Mouse (Mus musculus): ENCODE data around the gene Chid1.

Gene Chid1

DNA sequence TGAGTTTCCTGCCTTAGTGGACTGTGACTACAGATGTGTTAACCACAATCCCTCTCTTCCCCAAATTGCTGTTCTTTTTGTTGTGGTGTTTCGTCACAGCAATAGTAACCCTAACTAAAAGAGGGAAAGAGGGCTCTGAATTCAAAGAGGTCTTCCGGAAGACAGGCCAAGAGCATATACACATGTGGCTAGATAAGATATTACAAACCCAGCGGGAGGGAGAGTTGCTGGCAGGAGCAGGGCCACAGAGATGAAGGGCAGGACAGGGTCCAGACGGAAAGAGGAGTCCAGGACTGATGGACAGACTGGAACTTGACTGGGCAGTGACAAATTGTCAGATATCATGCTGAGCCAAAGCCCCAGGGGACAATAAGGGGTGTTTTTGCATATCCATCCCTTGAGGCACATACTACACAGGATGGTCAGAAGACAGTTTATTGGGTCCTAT is 18.7 kb upstream of the Chid1 start:
- peak; percentile 84 for DNase-seq

DNA sequence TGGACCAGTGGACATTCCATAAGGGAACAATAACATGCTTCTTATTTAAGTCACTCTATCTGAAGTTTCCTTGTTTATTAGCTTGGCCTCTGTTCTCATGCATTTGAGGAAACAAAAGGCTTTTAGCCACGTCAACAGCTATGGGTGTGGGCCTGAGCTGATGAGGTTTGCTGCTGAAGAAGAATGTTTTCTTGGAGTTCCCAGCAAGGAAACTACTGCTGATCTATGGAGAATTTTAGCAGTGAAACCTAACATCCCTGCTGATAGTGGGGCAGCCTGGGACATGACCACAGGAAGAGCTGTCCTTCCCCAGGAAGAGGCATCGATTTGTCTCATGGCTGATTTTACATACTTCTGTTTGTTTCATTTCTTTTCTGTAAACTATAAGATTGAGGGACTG is 10.8 kb upstream of the Chid1 start:
- DNase-seq, result no peak

DNA sequence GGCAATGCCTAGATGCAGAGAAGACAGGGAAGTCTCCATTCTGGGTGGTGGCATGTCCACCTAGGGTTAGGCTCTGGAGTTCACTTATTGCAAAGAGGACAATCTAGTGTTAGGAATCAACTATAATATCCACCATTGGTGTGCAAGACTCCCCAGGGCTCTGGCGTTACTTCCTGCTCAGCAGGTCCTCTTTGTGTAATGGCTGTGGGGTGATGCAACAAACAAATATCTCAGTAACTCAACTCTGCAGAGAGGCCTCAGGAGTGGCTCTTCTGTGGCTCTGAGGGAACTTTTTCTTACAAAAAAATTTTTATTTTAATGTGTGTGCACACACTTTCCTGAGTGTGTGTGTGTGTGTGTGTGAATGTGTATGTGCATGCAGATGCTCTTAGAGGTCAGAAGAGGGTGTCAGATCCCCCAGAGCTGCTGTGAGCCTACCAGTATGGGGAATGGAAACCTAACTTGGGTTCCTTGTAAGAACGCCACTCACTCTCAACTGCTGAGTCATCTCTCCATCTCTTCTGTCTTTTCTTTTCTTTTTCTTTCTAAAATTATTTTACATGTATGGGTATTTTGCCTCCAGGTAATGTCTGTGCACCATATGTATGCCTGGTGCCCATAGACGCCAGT is 9.9 kb upstream of the Chid1 start:
- DNase-seq, result no peak

DNA sequence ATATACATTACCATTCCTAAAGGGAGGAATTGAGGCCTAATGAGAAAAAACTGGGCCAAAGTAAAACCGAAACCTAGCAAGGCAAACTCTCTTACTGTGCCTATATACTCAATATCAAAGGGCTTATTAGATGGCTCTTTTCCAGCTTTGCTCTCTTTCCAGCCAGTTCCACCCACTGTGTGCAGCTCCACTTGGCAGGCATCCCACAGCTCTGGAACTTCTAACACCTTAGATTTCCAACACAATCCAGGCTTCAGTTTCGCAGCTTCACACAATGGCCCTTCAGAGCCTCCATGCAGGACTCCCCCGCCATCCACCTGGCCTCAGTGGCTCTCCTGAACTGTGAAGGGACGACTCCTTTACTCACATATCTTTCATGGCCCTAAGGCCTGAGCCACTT is 5.0 kb upstream of the Chid1 start:
- DNase-seq, result no peak

DNA sequence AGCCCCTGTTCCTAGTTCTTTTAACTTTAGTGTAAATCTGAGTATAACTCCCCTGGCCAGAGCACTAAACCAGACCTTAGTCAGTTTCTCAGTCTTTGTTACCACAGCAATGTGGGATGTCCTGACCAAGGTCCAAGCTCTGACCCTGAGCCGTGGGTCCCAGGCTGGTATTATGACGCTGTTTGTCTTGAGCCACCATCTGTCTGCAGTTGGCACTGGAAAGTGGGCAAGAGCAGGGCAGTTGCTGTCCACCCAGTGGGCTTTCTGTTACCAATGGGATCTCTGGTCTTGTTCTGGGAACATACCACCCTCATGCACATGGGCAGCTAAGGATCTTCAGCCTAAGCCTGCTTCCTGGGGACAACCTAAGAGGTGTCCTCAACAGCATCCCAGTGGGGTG is 2.9 kb upstream of the Chid1 start:
- no peak for DNase-seq

DNA sequence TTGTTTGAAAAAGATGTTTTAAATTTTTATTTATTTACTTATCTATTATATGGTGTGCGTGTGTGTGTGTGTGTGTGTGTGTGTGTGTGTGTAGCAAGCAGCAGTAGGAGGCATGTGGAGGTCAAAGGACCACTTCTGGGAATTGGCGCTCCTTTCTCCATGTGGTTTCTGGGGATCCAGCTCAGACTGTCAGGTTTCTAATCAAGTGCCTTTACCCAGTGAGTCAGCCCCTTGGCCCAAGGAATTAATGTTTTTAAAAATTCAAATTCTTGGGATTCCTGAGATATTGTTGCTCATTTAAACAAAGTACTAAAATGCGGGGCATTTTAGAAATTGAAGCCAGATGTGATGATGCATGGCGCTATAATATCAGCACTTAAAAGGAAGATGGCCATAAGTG is 2.0 kb upstream of the Chid1 start:
- no peak for DNase-seq

DNA sequence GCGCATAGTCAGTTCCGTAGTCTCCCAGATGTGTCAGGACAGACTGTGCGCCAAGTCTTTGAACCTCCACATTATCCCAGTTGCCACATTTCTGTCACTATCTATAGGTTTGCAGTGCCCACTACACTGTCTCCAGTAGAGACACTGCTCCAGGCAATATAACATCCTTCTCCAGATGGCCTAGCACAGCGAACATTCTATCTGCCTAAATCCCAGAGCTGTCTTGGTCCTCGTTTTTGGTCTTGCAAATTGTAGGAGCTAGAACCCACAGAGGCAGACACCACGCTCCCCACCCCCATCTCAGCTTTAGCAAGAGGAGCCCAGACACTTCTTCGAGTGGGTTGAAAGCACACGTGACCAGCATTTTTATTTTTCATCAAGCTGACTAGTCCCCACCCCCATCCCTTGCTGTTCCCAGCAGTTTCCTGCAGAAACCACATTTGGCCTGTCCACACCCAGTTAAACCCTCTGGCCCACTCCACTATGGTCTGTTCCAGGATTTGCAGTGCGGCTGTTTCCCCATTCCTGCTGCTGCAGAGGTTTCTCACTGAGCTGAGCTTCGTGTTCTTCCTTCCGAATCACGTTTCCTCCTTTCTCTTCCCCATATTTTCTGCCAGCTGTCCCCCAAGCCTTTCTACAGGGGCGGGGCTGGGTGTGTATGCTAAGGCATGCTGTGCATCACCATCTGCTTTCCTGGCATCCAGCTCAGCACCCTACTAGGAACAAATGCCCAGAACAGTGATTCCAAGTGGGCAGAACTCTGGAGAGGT is 840 bp upstream of the Chid1 start:
- DNase-seq, result peak; percentile 57

DNA sequence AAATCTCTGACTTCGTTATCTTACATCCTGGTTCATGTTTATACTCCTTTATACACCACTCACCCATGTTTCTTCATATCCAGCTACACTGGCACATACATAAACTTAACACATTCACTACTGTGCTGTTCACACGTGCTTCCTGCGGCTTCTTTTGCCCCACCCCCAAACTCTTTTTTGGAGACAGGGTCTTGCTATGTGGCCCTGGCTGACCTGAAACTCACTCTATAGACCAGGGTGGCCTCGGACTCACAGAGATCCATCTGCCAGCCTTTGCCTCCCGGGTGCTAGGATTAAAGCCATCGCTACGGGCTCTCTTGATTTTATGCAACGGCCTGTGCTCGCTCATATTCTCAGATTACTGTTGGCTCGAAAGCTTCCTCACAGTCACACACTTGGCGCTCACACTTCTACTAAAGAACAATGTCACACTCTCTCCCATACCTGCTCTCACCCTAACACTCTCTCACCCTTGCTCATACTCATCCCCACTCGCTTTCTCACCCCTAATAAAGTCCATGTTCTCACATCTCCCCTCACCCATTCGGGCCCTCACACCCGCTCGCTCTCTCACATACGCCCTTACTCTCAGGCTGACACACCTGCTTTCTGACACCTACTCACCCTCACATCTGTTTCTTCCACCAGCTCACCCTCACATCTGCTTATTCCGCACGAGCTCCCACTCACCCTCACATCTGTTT is 653 bp downstream of the Chid1 start:
- DNase-seq, result peak; percentile 16

DNA sequence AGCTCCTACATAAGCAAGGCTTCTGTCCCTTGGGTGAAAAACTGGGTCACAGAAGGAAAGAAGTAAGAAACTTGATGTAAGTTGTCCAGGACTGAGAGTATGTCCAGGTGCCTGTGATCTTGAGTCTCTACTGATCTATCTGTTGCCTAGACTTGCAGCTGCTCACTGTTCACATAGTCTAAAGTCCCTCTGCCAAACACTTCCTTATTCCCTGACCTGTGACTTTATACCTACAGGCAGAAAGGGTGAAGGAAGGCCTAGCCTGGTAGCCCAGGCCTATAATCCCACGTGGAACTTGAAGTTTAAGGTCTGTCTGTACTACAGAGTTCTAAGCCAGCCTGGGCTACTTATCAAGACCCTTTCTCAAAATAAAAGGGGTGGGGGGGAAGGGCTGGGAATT is 4.1 kb downstream of the Chid1 start:
- no peak for DNase-seq

DNA sequence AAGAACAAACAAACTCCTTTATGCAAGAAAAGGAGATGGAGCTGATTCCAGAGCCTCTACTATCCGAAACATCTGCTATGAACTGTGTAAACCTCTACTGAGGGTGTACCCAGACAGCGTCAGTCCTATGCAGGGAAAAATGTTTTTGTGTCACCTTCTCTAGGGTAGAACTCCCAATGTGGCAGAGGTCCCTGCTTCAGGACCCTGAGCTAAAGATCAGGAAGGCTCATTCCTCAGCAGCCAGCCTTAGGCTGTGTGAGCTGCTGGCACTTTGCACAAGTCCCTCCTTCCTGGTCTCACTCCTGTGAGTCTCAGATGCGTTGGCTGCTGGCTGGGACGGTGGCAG is 14.1 kb downstream of the Chid1 start:
- no peak for DNase-seq

DNA sequence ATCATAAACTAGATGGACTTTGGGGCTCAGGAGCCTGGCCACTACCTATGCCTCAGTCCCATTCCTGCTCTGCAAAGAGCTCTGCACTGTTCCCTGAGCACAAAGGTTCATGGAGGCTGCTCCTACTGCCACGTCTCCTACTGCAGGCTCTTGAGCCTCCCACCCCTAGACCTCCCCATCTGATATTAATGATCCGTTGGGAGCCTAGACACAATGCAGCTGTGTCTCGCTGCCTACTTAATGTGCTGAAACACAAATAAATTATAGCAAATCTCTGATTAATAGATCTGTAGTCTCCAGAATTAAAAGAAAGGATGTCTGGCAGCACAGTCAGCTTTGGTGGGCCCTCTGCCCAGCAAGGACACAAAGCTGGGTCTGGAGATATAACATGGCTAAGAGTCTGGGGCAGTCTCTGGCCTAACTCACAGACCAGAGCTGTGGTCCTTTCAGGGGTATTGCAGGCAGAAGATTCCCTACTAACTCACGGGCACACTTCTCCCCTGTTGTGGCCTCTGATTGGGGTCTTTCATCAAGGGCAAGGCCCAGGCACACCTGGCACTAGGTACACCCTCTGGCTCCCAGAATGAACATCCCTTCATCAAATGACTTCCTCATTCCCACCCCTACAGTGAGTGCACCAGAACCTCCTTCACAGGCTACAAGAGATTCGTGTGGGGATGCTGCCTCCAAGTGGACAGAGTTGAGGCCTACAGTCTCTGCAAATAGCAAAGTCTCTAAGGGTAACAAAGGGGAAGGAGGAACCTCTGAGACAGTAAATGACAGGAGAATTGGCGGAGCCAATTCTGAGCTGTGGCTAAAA is 14.7 kb downstream of the Chid1 start:
- DNase-seq, result peak; percentile 78

DNA sequence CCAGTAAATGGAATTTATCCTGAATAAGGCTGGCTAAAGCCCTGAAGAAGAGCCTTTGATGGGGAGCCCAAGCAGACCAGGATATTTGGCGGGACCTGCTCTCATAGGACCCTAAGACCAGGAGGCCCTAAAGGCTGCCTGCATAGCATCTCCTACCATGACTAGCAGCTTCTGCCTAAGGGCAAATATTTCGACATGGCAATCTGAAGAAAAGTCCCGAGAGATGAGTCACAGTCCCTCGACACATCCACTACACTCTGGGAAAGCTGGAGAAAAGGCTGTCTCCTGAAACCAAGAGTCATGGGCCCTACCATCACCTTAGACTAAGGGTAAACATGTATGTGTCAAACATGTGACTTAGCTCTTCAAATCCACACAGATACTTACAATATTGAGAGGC is 15.4 kb downstream of the Chid1 start:
- no peak for DNase-seq

DNA sequence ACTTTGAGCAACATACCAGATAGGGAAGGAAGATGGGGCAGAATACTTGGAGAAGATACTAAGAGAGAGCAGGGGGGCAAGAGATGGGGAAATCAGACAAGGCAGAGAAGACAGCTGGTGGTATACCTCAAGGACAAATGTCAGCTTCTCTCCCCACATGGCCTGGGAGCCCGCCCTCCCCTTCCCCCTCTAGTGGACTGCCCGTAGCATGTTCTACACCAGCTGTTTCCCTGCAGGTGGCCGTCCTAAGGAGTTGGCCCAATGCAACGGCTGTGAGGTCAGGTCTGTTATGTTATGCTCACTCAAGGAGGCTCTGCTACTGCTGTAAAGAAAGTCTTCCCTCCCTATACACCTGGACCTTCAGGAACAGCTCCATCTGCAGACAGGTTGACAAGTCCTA is 16.6 kb downstream of the Chid1 start:
- no peak for DNase-seq

DNA sequence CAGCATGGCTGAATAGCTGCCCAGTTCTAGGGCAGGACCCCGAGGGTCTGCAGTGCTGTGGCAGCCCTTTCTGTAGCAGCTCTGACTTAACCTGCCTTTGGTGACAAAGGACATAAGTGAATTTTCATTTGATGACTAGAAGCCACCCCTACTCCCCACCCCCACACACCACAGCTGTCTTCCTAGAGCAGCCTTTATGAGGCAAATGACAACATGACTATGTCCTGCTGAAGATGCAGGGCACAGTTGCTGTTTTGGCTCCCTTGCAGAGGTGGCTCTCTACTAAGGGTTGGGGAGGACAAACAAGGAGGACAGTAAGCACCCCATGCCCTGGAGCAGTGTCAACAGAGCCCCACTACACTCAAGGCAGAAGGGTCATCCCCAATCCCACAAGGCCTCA is 19.9 kb downstream of the Chid1 start:
- DNase-seq, result no peak

DNA sequence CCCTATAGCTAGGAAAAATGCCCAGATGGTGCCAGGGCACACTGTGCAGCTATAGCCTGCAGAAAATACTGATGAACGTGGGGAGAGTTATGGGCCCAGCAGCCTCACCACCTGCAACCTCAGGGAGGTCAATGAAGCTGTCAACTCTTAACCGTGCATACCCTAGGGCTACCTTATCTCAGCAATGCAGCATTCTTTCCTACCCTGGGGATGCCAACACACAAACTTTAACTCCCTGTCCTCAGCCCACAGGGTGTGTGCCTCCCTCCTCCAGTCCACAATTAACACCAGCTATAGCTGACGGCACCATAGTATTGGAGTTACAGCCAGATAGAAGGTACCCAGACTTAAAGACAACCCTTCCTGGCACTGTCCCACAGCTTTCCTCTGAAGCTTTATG is 20.7 kb downstream of the Chid1 start:
- DNase-seq, result peak; percentile 33

DNA sequence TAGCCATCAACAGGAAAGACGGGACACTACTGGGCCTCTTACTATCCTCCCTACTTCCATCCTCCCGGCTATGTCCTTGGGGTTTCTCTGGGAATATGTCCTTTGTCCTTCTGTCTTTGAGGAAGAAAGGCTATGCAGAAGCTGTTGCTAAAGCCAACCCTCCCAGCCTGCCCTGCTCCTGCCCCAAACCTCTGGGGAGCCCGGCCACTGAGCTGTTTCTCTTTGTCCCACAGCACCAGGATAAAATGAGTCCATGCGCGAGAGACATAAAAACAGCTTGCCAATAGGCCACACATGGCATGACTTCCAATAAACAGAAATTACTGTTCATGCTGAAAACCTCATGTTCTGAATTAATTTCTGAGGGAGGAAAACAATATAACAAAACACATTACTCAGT is 21.4 kb downstream of the Chid1 start:
- DNase-seq, result no peak

DNA sequence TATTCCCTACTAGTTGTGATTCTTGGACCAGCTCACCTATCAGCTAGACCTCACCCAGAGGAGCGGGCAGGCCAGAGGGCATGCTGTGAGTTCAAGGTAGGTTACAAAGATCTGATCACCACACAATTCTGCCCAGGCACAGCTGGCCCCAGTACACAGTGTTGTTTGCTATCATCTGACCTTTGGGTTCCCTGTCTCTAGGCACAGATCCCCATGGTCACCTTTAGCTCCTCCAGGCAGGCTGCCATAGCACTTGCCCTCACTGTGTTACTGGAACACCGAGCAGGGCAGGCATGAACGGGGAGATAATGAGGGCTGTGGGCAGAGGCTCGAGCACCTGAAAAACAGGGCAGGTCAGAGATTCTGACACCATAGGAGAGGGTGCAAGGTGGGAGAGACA is 22.0 kb downstream of the Chid1 start:
- peak; percentile 30 for DNase-seq

DNA sequence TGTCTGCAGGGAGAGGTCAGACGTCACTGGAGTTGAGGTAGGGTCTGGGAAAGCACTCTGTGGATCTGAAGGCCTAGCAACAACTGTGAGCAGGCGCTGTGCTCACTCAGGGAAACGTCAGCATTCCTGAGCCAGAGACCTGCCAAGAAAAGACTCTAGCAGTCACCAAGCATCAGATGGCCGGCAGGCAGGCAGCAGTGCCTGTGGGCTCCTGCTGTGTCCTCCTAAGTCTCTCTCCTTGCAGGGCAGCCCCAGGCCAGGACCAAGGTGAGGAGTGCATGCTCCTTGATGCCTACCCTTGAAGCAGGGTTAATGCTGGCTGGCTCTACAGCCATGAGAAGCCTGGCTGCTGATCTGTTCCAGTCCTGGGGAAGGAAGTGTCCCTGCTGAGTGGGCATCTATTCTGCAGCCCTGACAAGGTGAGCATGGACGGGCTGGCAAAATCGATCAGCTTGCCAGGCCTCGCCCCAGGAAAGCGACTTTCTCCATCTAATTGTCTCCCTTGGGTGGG is 28.9 kb downstream of the Chid1 start:
- DNase-seq, result no peak

DNA sequence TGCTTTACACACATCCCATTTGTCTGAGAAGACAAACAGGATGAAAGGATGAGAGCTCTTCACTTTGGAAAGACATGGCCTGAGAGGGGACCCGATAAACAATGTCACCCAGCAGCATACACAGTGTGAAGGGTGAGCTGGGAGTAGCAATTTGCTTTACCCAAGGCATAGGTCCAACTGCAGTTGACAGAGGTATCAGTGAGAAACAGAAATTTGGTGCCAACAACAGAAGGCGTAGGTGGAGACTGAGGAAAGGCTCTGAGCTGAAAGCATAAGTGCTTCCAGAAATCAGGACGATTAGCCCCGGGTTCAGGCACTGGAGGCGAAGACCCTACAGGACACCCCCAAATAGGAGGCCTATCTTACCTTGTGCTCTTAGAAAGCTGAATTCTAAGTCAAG is 29.5 kb downstream of the Chid1 start:
- DNase-seq, result no peak

DNA sequence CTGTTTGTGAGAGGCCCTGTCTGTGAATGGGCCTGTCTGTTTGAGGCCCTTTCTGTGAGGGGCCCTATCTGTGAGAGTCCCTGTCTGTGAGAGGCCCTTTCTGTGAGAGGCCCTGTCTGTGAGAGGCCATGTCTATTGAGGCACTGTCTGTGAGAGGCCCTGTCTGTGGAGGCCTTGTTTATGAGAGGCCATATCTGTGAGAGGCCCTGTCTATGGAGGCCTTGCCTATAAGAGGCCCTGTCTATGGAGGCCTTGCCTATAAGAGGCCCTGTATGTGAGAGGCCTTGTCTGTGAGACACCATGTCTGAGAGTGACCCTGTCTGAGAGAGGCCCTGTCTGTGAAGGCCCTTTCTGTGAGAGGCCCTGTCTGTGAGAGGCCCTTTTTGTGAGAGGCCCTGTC is 31.5 kb downstream of the Chid1 start:
- DNase-seq, result peak; percentile 60

DNA sequence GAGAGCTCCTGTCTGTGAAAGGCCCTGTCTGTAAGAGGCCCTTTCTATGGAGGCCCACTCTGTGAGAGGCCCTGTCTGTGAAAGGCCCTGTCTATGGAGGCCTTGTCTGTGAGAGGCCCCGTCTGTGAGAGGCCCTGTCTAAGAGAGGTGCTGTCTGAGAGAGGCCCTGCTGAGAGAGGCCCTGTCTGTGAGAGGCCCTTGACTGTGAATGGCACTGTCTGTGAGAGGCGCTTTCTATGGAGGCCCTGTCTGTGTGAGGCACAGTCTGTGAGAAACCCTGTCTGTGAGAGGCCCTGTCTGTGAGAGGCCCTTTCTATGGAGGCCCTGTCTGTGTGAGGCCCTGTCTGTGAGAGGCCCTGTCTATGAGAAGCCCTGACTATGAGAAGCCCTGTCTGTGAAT is 33.4 kb downstream of the Chid1 start:
- DNase-seq, result peak; percentile 52

DNA sequence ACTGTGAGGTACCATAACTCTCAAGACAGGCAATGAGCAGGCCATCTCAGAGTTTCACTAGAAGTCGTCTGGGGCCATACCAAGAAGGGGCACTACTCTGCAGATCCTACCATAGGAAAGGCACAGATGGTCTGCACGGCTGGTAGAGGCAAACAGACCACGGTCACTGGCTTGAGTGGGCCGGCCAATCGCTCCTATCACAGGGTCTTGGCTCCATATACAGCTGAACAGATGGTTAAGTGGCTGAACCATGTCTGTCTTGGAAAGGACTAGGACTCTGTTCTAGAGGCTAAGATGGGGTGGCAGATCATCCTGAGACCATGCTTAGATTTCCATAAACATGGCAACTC is 37.1 kb downstream of the Chid1 start:
- no peak for DNase-seq

DNA sequence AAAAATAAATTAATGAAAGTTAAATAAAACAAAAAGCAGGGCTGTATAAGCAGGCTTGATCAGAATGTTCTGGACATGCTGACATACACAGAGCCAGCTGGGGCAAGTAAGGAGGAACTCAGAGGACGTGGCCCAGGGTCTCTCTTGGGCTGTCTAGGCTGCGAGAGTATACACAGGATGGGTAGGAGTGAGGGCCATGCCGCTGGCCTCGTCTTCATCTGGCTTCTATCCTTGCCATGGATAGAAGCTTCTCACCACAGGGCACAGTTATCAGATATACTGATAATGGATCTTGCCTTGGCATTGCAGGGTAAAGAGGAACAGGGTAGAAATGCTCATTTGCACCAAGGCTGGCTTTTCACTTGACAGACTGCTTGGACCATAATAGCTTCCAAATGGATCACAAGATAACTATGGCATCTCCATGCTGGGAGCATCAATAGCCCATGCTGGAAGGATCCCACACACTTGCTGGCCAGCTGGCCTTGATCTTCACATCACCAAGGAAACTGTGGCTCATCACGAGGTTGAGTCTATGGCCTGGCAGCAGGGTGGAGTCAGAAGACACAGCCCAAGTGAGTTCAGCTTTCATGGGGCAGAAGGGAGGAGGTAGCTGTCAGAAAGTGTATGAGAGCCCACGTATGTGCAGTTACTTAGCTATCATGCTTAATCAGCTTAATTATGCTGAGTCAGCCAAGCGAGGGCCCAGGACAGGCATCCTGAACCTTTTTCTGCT is 37.7 kb downstream of the Chid1 start:
- no peak for DNase-seq
